Mouse (Mus musculus) cerebellum, adult 2 months (tissue): ENCODE measurements at regions not wholly inside any gene's neighbourhood (a gene's known extent, or its start where the extent isn't known, plus 50 kb on each side); places are given as distances from the start of the nearest gene placed in this dataset.
A peak's percentile ranks its signal among the peaks of the same experiment; 100 is the strongest.

Source experiments
- DNase-seq, 2 experiments: peaks; one replicate each; pipeline ENCODE4 v3.0.0; 2021
- H3K27ac ChIP-seq: fragments of 200-500 bp; 2 replicates; pipeline ENCODE4 v1.5.1; 2012; ENCODE audit warnings: low read length, control low read depth, inconsistent platforms; ENCODE audit not compliant: insufficient read depth
- H3K27me3 ChIP-seq: fragments of 200-500 bp; 2 replicates; pipeline ENCODE4 v1.6.1; 2012; ENCODE audit warnings: inconsistent platforms, mild to moderate bottlenecking, low read length, moderate library complexity; ENCODE audit not compliant: control insufficient read depth, insufficient read depth
- H3K4me1 ChIP-seq: fragments of 200-500 bp; 2 replicates; pipeline ENCODE4 v1.6.1; 2011; ENCODE audit warnings: low read length; ENCODE audit not compliant: control insufficient read depth, insufficient read depth
- H3K4me3 ChIP-seq: fragments of 200-500 bp; replicated peaks from 2 replicates; pipeline ENCODE3; 2011; ENCODE audit warnings: mild to moderate bottlenecking, low read depth, low read length, control low read depth; ENCODE audit not compliant: insufficient read depth
- CTCF ChIP-seq: fragments of 200-500 bp; IDR thresholded peaks from 2 replicates; pipeline ENCODE4 v1.5.1; 2011; ENCODE audit warnings: low read depth, mild to moderate bottlenecking, control low read depth, low read length, moderate library complexity, borderline replicate concordance; ENCODE audit not compliant: insufficient read depth
- POLR2A ChIP-seq: fragments of 200-500 bp; IDR thresholded peaks from 2 replicates; pipeline ENCODE4 v1.6.1; 2011; ENCODE audit warnings: low read length, control low read depth, borderline replicate concordance; ENCODE audit not compliant: insufficient read depth
- WGBS: fragments of 180-500 bp; shearing (Covaris S2); methylation state at CpG from one replicate; pipeline ENCODE4 v1.1.7; 2018; 5-methylcytosine and 5-hydroxymethylcytosine counted together

- Histone ChIP-seq H3K27me3 (no peaks in the 10 kb centered on the region), H3K4me1 (no peaks in the 10 kb centered on the region), H3K27ac (no peak overlapping the region), H3K4me3 (no peak overlapping the region)
- no peak for DNase-seq
- TF ChIP-seq CTCF, result no peak
- no peak for TF ChIP-seq POLR2A
- WGBS, result 66% methylated on average over 3 of the region's 3 CpGs
These were observed 237.0 kb downstream of the Cps1 start for GRCm38 (mm10) chr1:67359824-67360223.

DNA sequence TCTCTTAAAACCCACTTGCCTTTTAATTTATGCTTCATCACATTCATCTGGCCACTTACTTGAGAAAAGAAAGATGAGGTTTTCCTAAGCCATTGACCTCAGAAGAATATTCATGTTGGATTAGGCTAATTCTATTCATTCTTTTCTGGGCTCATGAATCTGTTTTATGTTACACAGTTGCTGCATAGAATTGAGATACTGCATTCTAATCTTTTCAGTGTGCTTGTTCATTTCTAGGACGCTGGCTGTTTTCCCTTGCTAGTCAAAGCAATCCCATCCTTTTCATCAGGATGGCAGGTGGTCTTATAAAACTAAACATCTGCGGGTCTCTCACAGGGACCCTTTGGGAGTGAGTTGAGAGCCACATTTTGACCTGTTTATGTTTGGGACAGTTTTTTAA is 243.2 kb downstream of the Cps1 start:
- H3K4me1 ChIP-seq, result no peaks in the 10 kb centered on the region
- H3K27ac ChIP-seq, result no peak overlapping the region
- 11% methylated on average over 2 of the region's 2 CpGs for WGBS
- TF ChIP-seq CTCF (no peak), POLR2A (no peak)
- no peaks in the 10 kb centered on the region for H3K27me3 ChIP-seq
- no peak for DNase-seq
- H3K4me3 ChIP-seq, result no peak overlapping the region

DNA sequence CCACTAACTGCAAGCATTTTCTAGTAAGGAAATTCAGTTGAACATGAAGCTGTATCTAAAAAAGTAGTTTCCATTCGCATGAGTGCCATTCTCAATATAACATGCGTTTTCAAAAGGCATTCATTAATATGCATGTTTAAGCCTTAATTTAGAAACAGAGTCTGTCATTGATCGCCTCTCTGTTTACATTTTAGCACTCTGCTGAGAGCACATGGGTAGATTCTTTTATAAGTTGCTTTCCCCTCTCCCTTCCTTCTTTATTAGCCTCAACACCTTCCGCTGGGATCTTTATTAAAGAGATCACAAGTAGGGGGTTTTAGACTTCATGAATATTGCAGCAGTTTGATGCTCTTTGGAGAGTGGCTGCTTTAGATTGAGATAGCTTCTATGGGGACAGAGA is 243.7 kb downstream of the Cps1 start:
- Histone ChIP-seq H3K27ac (no peak overlapping the region), H3K4me3 (no peak overlapping the region), H3K4me1 (no peaks in the 10 kb centered on the region), H3K27me3 (no peaks in the 10 kb centered on the region)
- DNase-seq, result no peak
- 19% methylated on average over 4 of the region's 4 CpGs for WGBS
- TF ChIP-seq POLR2A (no peak), CTCF (no peak)

- Histone ChIP-seq H3K27me3 (no peaks in the 10 kb centered on the region), H3K4me3 (no peak overlapping the region), H3K27ac (no peak overlapping the region), H3K4me1 (no peaks in the 10 kb centered on the region)
- TF ChIP-seq POLR2A (no peak), CTCF (no peak)
- DNase-seq, result no peak
- WGBS, result 88% methylated on average over 1 of the region's 1 CpGs
These were observed 259.5 kb downstream of the Cps1 start for GRCm38 (mm10) chr1:67382366-67382765.

- TF ChIP-seq CTCF (no peak), POLR2A (no peak)
- Histone ChIP-seq H3K4me1 (no peaks in the 10 kb centered on the region), H3K4me3 (no peak overlapping the region), H3K27ac (no peak overlapping the region), H3K27me3 (no peaks in the 10 kb centered on the region)
- DNase-seq, result no peak
These were observed 262.6 kb downstream of the Cps1 start for GRCm38 (mm10) chr1:67385377-67385776.

DNA sequence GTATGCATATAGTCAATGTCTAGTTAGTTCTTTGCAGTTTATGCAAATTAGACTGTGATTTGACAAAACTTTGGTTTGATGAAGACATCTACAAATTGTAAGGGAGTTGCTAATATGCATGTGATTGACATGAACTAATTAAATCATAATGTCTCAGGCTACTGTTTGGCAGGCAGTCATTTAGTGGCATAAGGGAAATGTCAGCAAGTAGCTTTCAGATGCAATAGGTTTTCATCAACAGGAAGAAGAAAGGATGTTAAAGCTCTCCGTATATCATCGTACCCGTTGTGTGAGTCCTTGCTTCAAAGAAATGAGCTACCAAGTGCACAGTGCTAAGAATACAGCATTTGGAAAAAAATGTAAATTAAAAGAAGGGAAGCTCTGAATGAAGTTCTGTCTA is 264.1 kb downstream of the Cps1 start:
- no peak overlapping the region for H3K4me3 ChIP-seq
- WGBS, result 23% methylated on average over 3 of the region's 3 CpGs

DNA sequence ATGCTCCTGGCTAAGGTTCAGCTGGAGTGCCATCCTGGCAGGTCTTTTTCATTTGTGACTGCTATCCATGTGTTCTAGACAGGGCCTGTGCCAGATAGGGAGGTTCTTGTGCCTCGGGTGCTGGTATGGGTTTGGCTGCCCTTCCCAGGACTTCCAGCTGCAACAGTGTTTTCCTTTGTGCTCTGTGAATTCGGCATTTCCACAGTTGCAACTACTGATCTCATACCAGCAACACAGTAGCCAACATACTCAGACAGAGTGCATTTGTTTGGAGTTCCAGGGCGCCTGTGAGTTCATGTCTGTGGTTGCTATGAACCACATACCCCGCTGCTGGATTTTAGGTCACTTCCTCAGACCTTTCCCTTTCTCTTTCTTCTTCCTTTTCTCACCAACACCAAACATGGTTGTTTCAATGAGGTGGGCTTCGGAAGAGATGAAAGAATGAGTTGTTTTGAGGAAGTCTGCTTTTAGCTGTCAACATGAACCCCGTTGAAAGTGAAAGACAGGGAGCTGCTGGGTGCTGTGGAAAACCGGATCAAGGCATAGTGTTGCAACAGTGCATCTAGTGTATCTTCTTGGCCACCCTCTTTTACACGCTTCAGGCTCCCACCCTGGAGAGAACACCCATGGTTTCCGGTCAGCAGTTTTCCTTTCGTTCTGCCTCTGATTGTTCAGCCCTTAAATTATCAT is 275.1 kb downstream of the Cps1 start:
- DNase-seq, result peak; percentile 8 to 10
- WGBS, result 49% methylated on average over 10 of the region's 10 CpGs
- TF ChIP-seq POLR2A (no peak), CTCF (no peak)
- no peak overlapping the region for H3K4me3 ChIP-seq
- no peak overlapping the region for H3K27ac ChIP-seq
- H3K4me1 ChIP-seq, result peaks cover 5% of the 10 kb centered on the region; the same call in 1 of the 2 replicates
- no peaks in the 10 kb centered on the region for H3K27me3 ChIP-seq

More for the DNA sequence above, 264.1 kb downstream of the Cps1 start:
- TF ChIP-seq POLR2A (no peak), CTCF (no peak)
- Histone ChIP-seq H3K27me3 (no peaks in the 10 kb centered on the region), H3K4me1 (no peaks in the 10 kb centered on the region), H3K27ac (no peak overlapping the region)
- DNase-seq, result no peak

DNA sequence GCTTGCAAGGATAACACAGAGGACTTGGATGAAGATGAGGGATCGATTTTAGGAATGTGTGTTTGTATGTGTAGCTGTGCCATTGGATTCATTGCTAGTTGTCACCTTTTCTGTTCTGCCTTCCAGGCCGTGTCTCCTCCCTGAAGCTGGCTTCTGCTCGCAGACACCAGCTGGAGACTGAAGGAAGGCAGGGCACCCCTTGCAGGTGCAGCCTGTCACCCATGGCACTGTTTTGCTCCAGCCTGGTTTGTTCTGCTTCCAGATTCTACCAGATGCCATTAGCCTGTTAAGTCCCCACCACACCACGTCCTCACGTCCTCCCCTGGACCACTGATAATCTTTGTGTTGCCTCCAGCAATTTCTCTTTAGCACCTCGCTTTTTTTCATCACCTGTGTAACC is 286.7 kb downstream of the Cps1 start:
- no peak for TF ChIP-seq POLR2A
- no peak for TF ChIP-seq CTCF
- Histone ChIP-seq H3K4me1 (peaks cover 4% of the 10 kb centered on the region; the same call in 1 of the 2 replicates), H3K27ac (no peak overlapping the region), H3K4me3 (no peak overlapping the region), H3K27me3 (no peaks in the 10 kb centered on the region)
- 32% methylated on average over 6 of the region's 6 CpGs for WGBS
- no peak for DNase-seq

- 71% methylated on average over 1 of the region's 1 CpGs for WGBS
- no peak overlapping the region for H3K27ac ChIP-seq
- H3K27me3 ChIP-seq, result no peaks in the 10 kb centered on the region
- H3K4me1 ChIP-seq, result no peaks in the 10 kb centered on the region
- TF ChIP-seq CTCF (no peak), POLR2A (no peak)
- H3K4me3 ChIP-seq, result no peak overlapping the region
- no peak for DNase-seq
These were observed 294.4 kb downstream of the Cps1 start for GRCm38 (mm10) chr1:67417196-67417595.
